Mouse (Mus musculus): ENCODE results near the gene Rgma. TPM values are rescaled to one million over a fixed set of nuclear protein-coding genes. Genes with fewer than 3 reads are reported as not detected.

Gene Rgma
- total and polyA plus RNA-seq, 3 experiments, result 0.04 to 0.07 TPM; not detected in 1

- Histone ChIP-seq H3K4me2 (ENCODE audit: insufficient read depth, low read depth, poor library complexity, severe bottlenecking) (no peak overlapping the region), H3K27me3 (replicated peaks) (peaks cover 3% of the 10 kb centered on the region), H3K4me3 (replicated peaks in 1 of 3; ENCODE audit: low read depth in 2 of 3, low read length in 2 of 3, poor library complexity in 1 of 3) (no peak overlapping the region), H3K36me3 (replicated peaks in 1 of 2; ENCODE audit: control insufficient read depth in 1 of 2, insufficient read depth in 1 of 2, low read length in 1 of 2) (no peaks in the 10 kb centered on the region), H3K9me3 (replicated peaks; ENCODE audit: low read length) (peaks cover 7% of the 10 kb centered on the region), H3K4me1 (ENCODE audit: control insufficient read depth in 1 of 2, insufficient read depth in 2 of 2) (no peaks in the 10 kb centered on the region), H3K9ac (ENCODE audit: insufficient read depth, low read depth) (no peak overlapping the region), H3K79me2 (replicated peaks; ENCODE audit: control insufficient read depth, extremely low read depth, insufficient read depth, poor library complexity, severe bottlenecking) (no peaks in the 10 kb centered on the region), H3K27ac (ENCODE audit: insufficient read depth, low read depth) (no peak overlapping the region)
- in situ Hi-C loops (cut with MboI; ENCODE audit: low pct_ligation_motif_present, low pct_unique_long_range_greater_than_20kb, low sequenced_read_pairs) (loop anchor here (25.0 kb wide), 1 partner anchor 989 kb away; no protein-coding TSS in a partner anchor), dilution Hi-C loops (cut with MboI; ENCODE audit: extremely low pct_ligation_motif_present, extremely low pct_unique_long_range_greater_than_20kb, low sequenced_read_pairs) (no loop called here)
- TF ChIP-seq RAD21 (IDR thresholded peaks at IDR 0.05; ENCODE audit: low read depth, low read length) (peak; percentile 66), SMC3 (IDR thresholded peaks at IDR 0.05; ENCODE audit: low read depth, low read length) (peak; percentile 55), ELF1 (IDR thresholded peaks at IDR 0.05; ENCODE audit: low read depth, low read length) (no peak), CTCF (conservative IDR thresholded peaks at IDR 0.05 in 1 of 2, IDR thresholded peaks at IDR 0.05 in 1 of 2; ENCODE audit: low read depth in 2 of 2, low read length in 2 of 2) (peak; percentile 55 to 66; a peak in 3 of 4 replicates)
- DNase-seq (ENCODE audit: extremely low read depth), result peak; percentile 39
Measured at GRCm38 (mm10) chr7:73376101-73377001, 1.0 kb downstream of the Rgma start.

GRCm38 (mm10) chr7:73377307-73377706, 2.0 kb downstream of the Rgma start:
- Histone ChIP-seq H3K27me3 (replicated peaks) (peaks cover 3% of the 10 kb centered on the region), H3K79me2 (replicated peaks; ENCODE audit: control insufficient read depth, extremely low read depth, insufficient read depth, poor library complexity, severe bottlenecking) (no peaks in the 10 kb centered on the region), H3K27ac (ENCODE audit: insufficient read depth, low read depth) (no peak overlapping the region), H3K4me1 (ENCODE audit: control insufficient read depth in 1 of 2, insufficient read depth in 2 of 2) (no peaks in the 10 kb centered on the region), H3K4me2 (ENCODE audit: insufficient read depth, low read depth, poor library complexity, severe bottlenecking) (no peak overlapping the region), H3K9me3 (replicated peaks; ENCODE audit: low read length) (peaks cover 7% of the 10 kb centered on the region), H3K36me3 (replicated peaks in 1 of 2; ENCODE audit: control insufficient read depth in 1 of 2, insufficient read depth in 1 of 2, low read length in 1 of 2) (no peaks in the 10 kb centered on the region), H3K4me3 (replicated peaks in 1 of 3; ENCODE audit: low read depth in 2 of 3, low read length in 2 of 3, poor library complexity in 1 of 3) (no peak overlapping the region), H3K9ac (ENCODE audit: insufficient read depth, low read depth) (no peak overlapping the region)
- no peak for TF ChIP-seq MAX (IDR thresholded peaks at IDR 0.05; ENCODE audit: low read length)
- no peak for TF ChIP-seq TCF12 (IDR thresholded peaks at IDR 0.05; ENCODE audit: low read depth, low read length)
- TF ChIP-seq MAFK (IDR thresholded peaks at IDR 0.05; ENCODE audit: insufficient replicate concordance, low read length), result no peak
- TF ChIP-seq HCFC1 (IDR thresholded peaks at IDR 0.05; ENCODE audit: low read depth, low read length), result no peak
- no peak for TF ChIP-seq POLR2AphosphoS2 (IDR thresholded peaks at IDR 0.05; ENCODE audit: low read depth, low read length)
- no peak for TF ChIP-seq USF2 (conservative IDR thresholded peaks at IDR 0.05; ENCODE audit: low read depth, low read length)
- in situ Hi-C loops (cut with MboI; ENCODE audit: low pct_ligation_motif_present, low pct_unique_long_range_greater_than_20kb, low sequenced_read_pairs) (loop anchor here (25.0 kb wide), 1 partner anchor 990 kb away; no protein-coding TSS in a partner anchor), dilution Hi-C loops (cut with MboI; ENCODE audit: extremely low pct_ligation_motif_present, extremely low pct_unique_long_range_greater_than_20kb, low sequenced_read_pairs) (no loop called here)
- no peak for DNase-seq (ENCODE audit: extremely low read depth)

GRCm38 (mm10) chr7:73378034-73378433, 2.7 kb downstream of the Rgma start:
- peaks cover 3% of the 10 kb centered on the region for H3K27me3 ChIP-seq (replicated peaks)
- no peaks in the 10 kb centered on the region for H3K4me1 ChIP-seq (ENCODE audit: control insufficient read depth in 1 of 2, insufficient read depth in 2 of 2)
- H3K79me2 ChIP-seq (replicated peaks; ENCODE audit: control insufficient read depth, extremely low read depth, insufficient read depth, poor library complexity, severe bottlenecking), result no peaks in the 10 kb centered on the region
- no peak overlapping the region for H3K4me3 ChIP-seq (replicated peaks in 1 of 3; ENCODE audit: low read depth in 2 of 3, low read length in 2 of 3, poor library complexity in 1 of 3)
- H3K9me3 ChIP-seq (replicated peaks; ENCODE audit: low read length), result peaks cover 7% of the 10 kb centered on the region
- in situ Hi-C loops (cut with MboI; ENCODE audit: low pct_ligation_motif_present, low pct_unique_long_range_greater_than_20kb, low sequenced_read_pairs) (loop anchor here (25.0 kb wide), 1 partner anchor 991 kb away; no protein-coding TSS in a partner anchor), dilution Hi-C loops (cut with MboI; ENCODE audit: extremely low pct_ligation_motif_present, extremely low pct_unique_long_range_greater_than_20kb, low sequenced_read_pairs) (no loop called here)
- no peaks in the 10 kb centered on the region for H3K36me3 ChIP-seq (replicated peaks in 1 of 2; ENCODE audit: control insufficient read depth in 1 of 2, insufficient read depth in 1 of 2, low read length in 1 of 2)
- no peak overlapping the region for H3K27ac ChIP-seq (ENCODE audit: insufficient read depth, low read depth)
- H3K9ac ChIP-seq (ENCODE audit: insufficient read depth, low read depth), result no peak overlapping the region
- H3K4me2 ChIP-seq (ENCODE audit: insufficient read depth, low read depth, poor library complexity, severe bottlenecking), result no peak overlapping the region
- no peak for TF ChIP-seq NELFE (IDR thresholded peaks at IDR 0.05; ENCODE audit: low read depth, low read length)
- no peak for TF ChIP-seq USF1 (IDR thresholded peaks at IDR 0.05; ENCODE audit: low read depth, low read length)
- no peak for TF ChIP-seq MAFK (IDR thresholded peaks at IDR 0.05; ENCODE audit: insufficient replicate concordance, low read length)
- TF ChIP-seq ETS1 (conservative IDR thresholded peaks at IDR 0.05; ENCODE audit: low read depth, low read length), result no peak
- no peak for TF ChIP-seq CHD2 (IDR thresholded peaks at IDR 0.05; ENCODE audit: low read length)
- no peak for TF ChIP-seq SIN3A (IDR thresholded peaks at IDR 0.05; ENCODE audit: low read length)
- no peak for TF ChIP-seq MYC (IDR thresholded peaks at IDR 0.05; ENCODE audit: low read depth, low read length)
- no peak for TF ChIP-seq KAT2A (IDR thresholded peaks at IDR 0.05; ENCODE audit: insufficient replicate concordance, low read length)
- TF ChIP-seq HCFC1 (IDR thresholded peaks at IDR 0.05; ENCODE audit: low read depth, low read length), result no peak
- no peak for TF ChIP-seq JUN (IDR thresholded peaks at IDR 0.05; ENCODE audit: insufficient read depth, low read depth, low read length)
- TF ChIP-seq RCOR1 (conservative IDR thresholded peaks at IDR 0.05; ENCODE audit: low read depth, low read length), result no peak
- TF ChIP-seq POLR2AphosphoS2 (IDR thresholded peaks at IDR 0.05; ENCODE audit: low read depth, low read length), result no peak
- no peak for TF ChIP-seq PAX5 (IDR thresholded peaks at IDR 0.05; ENCODE audit: low read length)
- no peak for TF ChIP-seq ZKSCAN1 (IDR thresholded peaks at IDR 0.05; ENCODE audit: borderline replicate concordance, low read depth, low read length)
- TF ChIP-seq ZNF384 (IDR thresholded peaks at IDR 0.05; ENCODE audit: low read depth, low read length), result no peak
- TF ChIP-seq MEF2A (IDR thresholded peaks at IDR 0.05; ENCODE audit: borderline replicate concordance, low read depth, low read length), result no peak
- TF ChIP-seq UBTF (IDR thresholded peaks at IDR 0.05; ENCODE audit: low read depth, low read length), result no peak
- DNase-seq (ENCODE audit: extremely low read depth), result no peak
